In genomic region chr10:8715679-8716284, GRCm38 (mm10) we compare ENCODE assay signal across 8 mouse cellular contexts.
DNase-seq lines count a peak whose midpoint lies in the region; ATAC-seq lines count a peak whose summit lies in the region.

No protein-coding gene starts in this region.

- intact Hi-C loops in left cerebral cortex, postnatal 14 days (cut with DNase I) = loop anchor here (10.0 kb wide), 1 partner anchor 471 kb away; no protein-coding TSS in a partner anchor

- DNase-seq in adrenal gland, adult 2 months = peak; percentile 78
- peak; percentile 87 for DNase-seq in embryo, embryonic 10 days (ENCODE audit: low spot score)
- DNase-seq in left cerebral cortex, postnatal 14 days (ENCODE audit: low spot score in 2 of 2) = peak; percentile 70 to 86
- DNase-seq in midbrain, embryonic 11.5 days (ENCODE audit: low spot score, missing footprints) = peak; percentile 98
- DNase-seq in right cerebral cortex, postnatal 36 days (ENCODE audit: low spot score in 2 of 2) = peak; percentile 50 to 67
- peak; percentile 65 for DNase-seq in yolk sac, embryonic 10.5 days (ENCODE audit: low spot score)

- no peaks in the 10 kb centered on the region for H3K27me3 ChIP-seq in intestine, embryonic 16.5 days (replicated peaks; ENCODE audit: control insufficient read depth, insufficient read depth, low read length)
- no peaks in the 10 kb centered on the region for H3K27me3 ChIP-seq in midbrain, embryonic 11.5 days (ENCODE audit: control insufficient read depth, insufficient read depth, low read length)

- no peak overlapping the region for H3K4me3 ChIP-seq in intestine, embryonic 16.5 days (ENCODE audit: low read length)
- H3K4me3 ChIP-seq in midbrain, embryonic 11.5 days (ENCODE audit: low read depth, low read length) = no peak overlapping the region

- H3K9ac ChIP-seq in intestine, embryonic 16.5 days (ENCODE audit: low read depth, low read length) = no peak overlapping the region
- H3K9ac ChIP-seq in midbrain, embryonic 11.5 days (ENCODE audit: low read length) = no peak overlapping the region

- H3K4me2 ChIP-seq in intestine, embryonic 16.5 days (ENCODE audit: low read depth, low read length) = no peak overlapping the region
- H3K4me2 ChIP-seq in midbrain, embryonic 11.5 days = no peak overlapping the region

- no peak overlapping the region for H3K27ac ChIP-seq in intestine, embryonic 16.5 days (ENCODE audit: low read length)
- no peak overlapping the region for H3K27ac ChIP-seq in midbrain, embryonic 11.5 days (ENCODE audit: low read depth, low read length)

- H3K36me3 ChIP-seq in intestine, embryonic 16.5 days (ENCODE audit: control insufficient read depth, insufficient read depth, low read length) = 0 out of 2 replicates have a peak, but pooled peaks cover 3% of the 10 kb centered on the region
- no peaks in the 10 kb centered on the region for H3K36me3 ChIP-seq in midbrain, embryonic 11.5 days (ENCODE audit: control insufficient read depth, insufficient read depth, low read length)

- no peaks in the 10 kb centered on the region for H3K9me3 ChIP-seq in intestine, embryonic 16.5 days (ENCODE audit: control insufficient read depth, low read length)
- no peaks in the 10 kb centered on the region for H3K9me3 ChIP-seq in midbrain, embryonic 11.5 days (ENCODE audit: control insufficient read depth, low read length)

- ATAC-seq in granulocyte monocyte progenitor cell, adult 5-6 weeks (replicated peaks; ENCODE audit: poor library complexity, severe bottlenecking) = peak; percentile 93
- peak; percentile 73; the same call in 1 of the 2 replicates for ATAC-seq in intestine, embryonic 16.5 days
- peak; percentile 46; the same call in 1 of the 2 replicates for ATAC-seq in midbrain, embryonic 11.5 days (ENCODE audit: low FRiP score)

- H3K4me1 ChIP-seq in intestine, embryonic 16.5 days (ENCODE audit: control insufficient read depth, insufficient read depth, low read length) = no peaks in the 10 kb centered on the region
- H3K4me1 ChIP-seq in midbrain, embryonic 11.5 days (ENCODE audit: control insufficient read depth, insufficient read depth, low read length) = no peaks in the 10 kb centered on the region

- 16% methylated on average over 12 of the region's 12 CpGs for WGBS in intestine, embryonic 16.5 days
- 18% methylated on average over 12 of the region's 12 CpGs for WGBS in midbrain, embryonic 11.5 days
